Mouse (Mus musculus) CH12.LX (cell line): Measurements from ENCODE around the gene Mmd. TPM values are rescaled to one million over a fixed set of nuclear protein-coding genes. Genes with fewer than 3 reads are reported as not detected.

ENCODE experiments used
- DNase-seq: peaks from one replicate; pipeline ENCODE4 v3.0.0-alpha.2; 2013; ENCODE audit errors: extremely low read depth
- H3K27ac ChIP-seq: 2 replicates; pipeline ENCODE4 v1.5.1; 2012; ENCODE audit warnings: low read depth, mild to moderate bottlenecking, control low read depth, moderate library complexity; ENCODE audit not compliant: insufficient read depth
- H3K27me3 ChIP-seq: replicated peaks from 2 replicates; pipeline ENCODE3; 2012; ENCODE audit warnings: inconsistent platforms
- H3K36me3 ChIP-seq, 2 experiments: replicated peaks in 1 of 2; 2 replicates each; pipeline versions ENCODE3 to v1.6.1; 2012; ENCODE audit warnings: inconsistent platforms in 1 of 2, low read length in 1 of 2, mild to moderate bottlenecking in 1 of 2, mixed read lengths in 1 of 2, moderate library complexity in 1 of 2; ENCODE audit not compliant: control insufficient read depth in 1 of 2, insufficient read depth in 1 of 2
- H3K4me1 ChIP-seq, 2 experiments: 2 replicates each; pipeline ENCODE4 v1.6.1; 2012; ENCODE audit warnings: inconsistent platforms in 1 of 2, moderate library complexity in 1 of 2; ENCODE audit not compliant: insufficient read depth in 2 of 2, control insufficient read depth in 1 of 2
- H3K4me2 ChIP-seq: 2 replicates; pipeline ENCODE4 v1.6.1; 2012; ENCODE audit warnings: low read depth, mild to moderate bottlenecking, control low read depth; ENCODE audit not compliant: poor library complexity, insufficient read depth, severe bottlenecking
- H3K4me3 ChIP-seq, 3 experiments: fragments of 150-350 bp in 1 of 3; sonication (generic) in 1 of 3; replicated peaks in 1 of 3; 2 replicates each; pipeline versions ENCODE3 to v1.5.1; 2011 to 2012; ENCODE audit warnings: low read depth in 2 of 3, low read length in 2 of 3, mild to moderate bottlenecking in 2 of 3, moderate library complexity in 2 of 3, control low read depth in 1 of 3, improper control_type of control experiment in 1 of 3, inconsistent platforms in 1 of 3, mixed read lengths in 1 of 3; ENCODE audit not compliant: poor library complexity in 1 of 3
- H3K79me2 ChIP-seq: replicated peaks from 2 replicates; pipeline ENCODE4 v1.6.1; 2012; ENCODE audit warnings: mild to moderate bottlenecking, moderate library complexity; ENCODE audit not compliant: control insufficient read depth, poor library complexity, insufficient read depth, severe bottlenecking; ENCODE audit errors: extremely low read depth
- H3K9ac ChIP-seq: 2 replicates; pipeline ENCODE4 v1.6.1; 2012; ENCODE audit warnings: low read depth, mild to moderate bottlenecking, control low read depth, moderate library complexity; ENCODE audit not compliant: insufficient read depth
- H3K9me3 ChIP-seq: replicated peaks from 2 replicates; pipeline ENCODE3; 2012; ENCODE audit warnings: low read length, inconsistent platforms, mixed read lengths
- BHLHE40 ChIP-seq: IDR thresholded peaks from 2 replicates; pipeline ENCODE4 v1.6.1; 2011; ENCODE audit warnings: mild to moderate bottlenecking, low read depth, low read length, improper control_type of control experiment
- CHD2 ChIP-seq: IDR thresholded peaks from 2 replicates; pipeline ENCODE4 v1.6.1; 2011; ENCODE audit warnings: low read length, improper control_type of control experiment
- CTCF ChIP-seq, 2 experiments: IDR thresholded peaks in 1 of 2; conservative IDR thresholded peaks in 1 of 2; 2 replicates each; pipeline ENCODE4 v1.5.1; 2011 to 2012; ENCODE audit warnings: low read depth in 2 of 2, low read length in 2 of 2, improper control_type of control experiment in 1 of 2, inconsistent platforms in 1 of 2, mild to moderate bottlenecking in 1 of 2, moderate library complexity in 1 of 2
- ELF1 ChIP-seq: IDR thresholded peaks from 2 replicates; pipeline ENCODE4 v1.6.1; 2014; ENCODE audit warnings: low read depth, mild to moderate bottlenecking, inconsistent platforms, low read length, improper control_type of control experiment
- EP300 ChIP-seq: IDR thresholded peaks from 2 replicates; pipeline ENCODE4 v1.6.1; 2011; ENCODE audit warnings: low read length, improper control_type of control experiment
- ETS1 ChIP-seq: conservative IDR thresholded peaks from 2 replicates; pipeline ENCODE4 v1.6.1; 2012; ENCODE audit warnings: low read depth, mild to moderate bottlenecking, inconsistent platforms, low read length, improper control_type of control experiment, moderate library complexity
- GABPA ChIP-seq: IDR thresholded peaks from 2 replicates; pipeline ENCODE4 v1.6.1; 2012; ENCODE audit warnings: low read depth, low read length, improper control_type of control experiment, inconsistent platforms; ENCODE audit not compliant: insufficient replicate concordance
- HCFC1 ChIP-seq: IDR thresholded peaks from 2 replicates; pipeline ENCODE4 v1.6.1; 2012; ENCODE audit warnings: low read depth, mild to moderate bottlenecking, inconsistent platforms, low read length, improper control_type of control experiment
- IRF4 ChIP-seq: IDR thresholded peaks from 2 replicates; pipeline ENCODE4 v1.6.1; 2014; ENCODE audit warnings: low read depth, mild to moderate bottlenecking, inconsistent platforms, low read length, improper control_type of control experiment
- JUN ChIP-seq: IDR thresholded peaks from 2 replicates; pipeline ENCODE4 v1.6.1; 2011; ENCODE audit warnings: low read depth, mild to moderate bottlenecking, low read length, improper control_type of control experiment, moderate library complexity; ENCODE audit not compliant: insufficient read depth
- KAT2A ChIP-seq: IDR thresholded peaks from 2 replicates; pipeline ENCODE4 v1.6.1; 2012; ENCODE audit warnings: low read length, improper control_type of control experiment, inconsistent platforms; ENCODE audit not compliant: insufficient replicate concordance
- MAZ ChIP-seq: IDR thresholded peaks from 2 replicates; pipeline ENCODE4 v1.6.1; 2012; ENCODE audit warnings: low read depth, mild to moderate bottlenecking, inconsistent platforms, low read length, improper control_type of control experiment, moderate library complexity
- NRF1 ChIP-seq: IDR thresholded peaks from 2 replicates; pipeline ENCODE4 v1.6.1; 2014; ENCODE audit warnings: low read depth, mild to moderate bottlenecking, inconsistent platforms, low read length, improper control_type of control experiment, moderate library complexity
- PAX5 ChIP-seq: IDR thresholded peaks from 2 replicates; pipeline ENCODE4 v1.6.1; 2012; ENCODE audit warnings: low read length, inconsistent platforms, mixed read lengths
- POLR2A ChIP-seq: IDR thresholded peaks from 2 replicates; pipeline ENCODE4 v1.6.1; 2011; ENCODE audit warnings: low read depth, mild to moderate bottlenecking, improper control_type of control experiment, low read length
- POLR2AphosphoS2 ChIP-seq: IDR thresholded peaks from 2 replicates; pipeline ENCODE4 v1.6.1; 2011; ENCODE audit warnings: low read depth, low read length, improper control_type of control experiment
- RCOR1 ChIP-seq: conservative IDR thresholded peaks from 2 replicates; pipeline ENCODE4 v1.6.1; 2012; ENCODE audit warnings: low read depth, mild to moderate bottlenecking, inconsistent platforms, low read length, improper control_type of control experiment
- SIN3A ChIP-seq: IDR thresholded peaks from 2 replicates; pipeline ENCODE4 v1.6.1; 2012; ENCODE audit warnings: low read length, improper control_type of control experiment, inconsistent platforms
- TBP ChIP-seq: conservative IDR thresholded peaks from 2 replicates; pipeline ENCODE4 v1.6.1; 2011; ENCODE audit warnings: low read depth, low read length, improper control_type of control experiment
- TCF12 ChIP-seq: IDR thresholded peaks from 2 replicates; pipeline ENCODE4 v1.6.1; 2014; ENCODE audit warnings: low read depth, mild to moderate bottlenecking, inconsistent platforms, low read length, improper control_type of control experiment
- USF1 ChIP-seq: IDR thresholded peaks from 2 replicates; pipeline ENCODE4 v1.6.1; 2014; ENCODE audit warnings: low read depth, mild to moderate bottlenecking, inconsistent platforms, low read length, improper control_type of control experiment
- USF2 ChIP-seq: conservative IDR thresholded peaks from 2 replicates; pipeline ENCODE4 v1.6.1; 2011; ENCODE audit warnings: low read depth, low read length, improper control_type of control experiment
- ZNF384 ChIP-seq: IDR thresholded peaks from 2 replicates; pipeline ENCODE4 v1.6.1; 2012; ENCODE audit warnings: low read depth, low read length, improper control_type of control experiment, inconsistent platforms
- dilution Hi-C: fragments of 300-500 bp; cut with MboI; formaldehyde crosslinking; loops from 2 replicates; pipeline ENCODE4 v1.14.3; 2020; ENCODE audit warnings: low sequenced_read_pairs; ENCODE audit not compliant: extremely low pct_unique_long_range_greater_than_20kb, extremely low pct_ligation_motif_present
- in situ Hi-C: fragments of 300-500 bp; cut with MboI; formaldehyde crosslinking; loops from 3 replicates; pipeline ENCODE4 v1.14.3; 2019; ENCODE audit warnings: low sequenced_read_pairs, low pct_ligation_motif_present, low pct_unique_long_range_greater_than_20kb, mixed read lengths
- polyA plus RNA-seq: library from polyadenylated mRNA; unstranded; fragments of >175 nt; gene quantifications from 2 replicates; pipeline ENCODE4 v1.2.1, GENCODE M21; 2012; ENCODE audit warnings: low read depth; ENCODE audit not compliant: insufficient read length
- total RNA-seq, 2 experiments: library from RNA; depleted of rRNA; stranded (reverse); fragments of 300-350 nt in 1 of 2; fragments of >200 nt in 1 of 2; gene quantifications; 2 replicates each; pipeline ENCODE4 v1.2.3; 2012 to 2014

The Mmd gene
- total and polyA plus RNA-seq, 3 experiments: 10.3 to 60.4 (median 39.8) TPM

DNA sequence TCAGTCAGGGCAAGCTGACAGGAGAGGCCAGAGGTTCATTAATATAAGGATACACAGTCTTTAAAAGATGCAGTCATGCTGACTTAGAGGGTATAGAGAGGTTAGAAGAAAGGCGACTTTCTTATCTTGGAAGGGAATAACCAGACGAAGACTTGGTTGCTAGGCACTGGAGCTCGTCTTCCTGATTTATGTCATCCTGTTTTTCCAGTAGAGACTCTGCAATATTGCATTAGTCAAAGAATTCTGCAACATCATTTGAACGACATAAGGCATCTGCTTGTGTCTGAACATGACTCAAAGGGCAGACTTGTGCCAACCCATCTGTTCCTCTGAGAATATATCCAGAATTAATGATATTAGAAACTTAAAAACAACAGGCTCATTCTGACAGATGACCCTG, 16.6 kb upstream of the Mmd start:
- no peak overlapping the region for H3K4me3 ChIP-seq
- no peaks in the 10 kb centered on the region for H3K79me2 ChIP-seq
- H3K4me1 ChIP-seq: peaks cover 10 to 16% of the 10 kb centered on the region in 2 experiments
- in situ Hi-C loops (no loop called here), dilution Hi-C loops (no loop called here)
- TF ChIP-seq TCF12: no peak
- no peak for TF ChIP-seq RCOR1
- H3K27ac ChIP-seq: no peak overlapping the region
- no peaks in the 10 kb centered on the region for H3K9me3 ChIP-seq
- no peak overlapping the region for H3K4me2 ChIP-seq
- H3K9ac ChIP-seq: no peak overlapping the region
- no peaks in the 10 kb centered on the region for H3K27me3 ChIP-seq
- no peaks in the 10 kb centered on the region for H3K36me3 ChIP-seq
- no peak for DNase-seq

DNA sequence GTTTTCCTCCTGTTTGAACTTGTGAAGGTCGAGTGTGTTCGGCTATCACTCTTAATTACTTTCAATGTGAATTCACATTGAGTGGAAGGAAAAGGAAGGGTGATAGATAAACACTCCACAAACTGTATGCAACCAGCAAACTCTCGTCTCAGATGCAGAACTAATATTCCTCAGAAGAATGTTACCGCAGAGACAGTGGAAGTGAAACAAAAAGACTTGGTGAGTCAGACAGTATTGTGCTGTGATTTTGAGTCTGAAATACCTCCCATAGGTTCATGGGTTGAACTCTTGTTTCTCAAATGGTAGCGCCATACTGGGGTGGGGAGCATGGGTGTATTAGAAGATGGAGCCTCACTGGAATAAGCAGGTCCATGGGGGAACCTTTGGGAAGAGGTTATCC, 14.0 kb upstream of the Mmd start:
- in situ Hi-C loops: no loop called here
- Histone ChIP-seq H3K9me3 (no peaks in the 10 kb centered on the region), H3K4me3 (no peak overlapping the region), H3K27me3 (no peaks in the 10 kb centered on the region), H3K36me3 (no peaks in the 10 kb centered on the region), H3K9ac (no peak overlapping the region), H3K4me1 (peaks cover 18 to 30% of the 10 kb centered on the region in 2 experiments), H3K4me2 (peak overlapping the region; percentile 58; the same call in 1 of the 2 replicates), H3K27ac (no peak overlapping the region), H3K79me2 (no peaks in the 10 kb centered on the region)
- dilution Hi-C loops: no loop called here
- DNase-seq: no peak
- TF ChIP-seq HCFC1: no peak
- no peak for TF ChIP-seq CTCF (conservative IDR thresholded peaks at IDR 0.05 in 1 of 2, IDR thresholded peaks at IDR 0.05 in 1 of 2; ENCODE audit: low read depth in 2 of 2, low read length in 2 of 2)
- no peak for TF ChIP-seq POLR2A
- peak; percentile 60; the same call in 1 of the 2 replicates for TF ChIP-seq IRF4
- TF ChIP-seq BHLHE40: no peak
- no peak for TF ChIP-seq KAT2A

DNA sequence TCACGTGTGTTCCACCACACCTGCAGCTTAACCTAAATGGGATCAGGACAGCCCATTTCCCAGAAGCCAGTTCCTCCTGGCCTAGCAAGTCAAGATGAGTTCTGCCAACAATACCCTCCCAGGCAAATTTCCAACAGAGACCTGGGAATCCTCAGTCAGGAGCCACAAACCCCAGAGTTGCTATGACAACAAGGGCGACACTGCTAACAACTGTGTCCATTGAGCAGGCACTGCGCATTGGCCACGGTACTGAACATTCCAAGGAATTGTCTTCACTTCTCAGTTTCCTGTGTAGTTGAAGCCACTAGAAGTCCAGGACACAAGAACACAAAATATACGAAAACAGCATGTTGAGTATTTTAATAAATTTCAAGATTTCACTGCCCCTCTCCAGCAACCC, 11.6 kb upstream of the Mmd start:
- no peak overlapping the region for H3K27ac ChIP-seq
- DNase-seq: no peak
- no peak for TF ChIP-seq EP300
- no peak for TF ChIP-seq USF1
- TF ChIP-seq MAZ: no peak
- TF ChIP-seq CTCF (conservative IDR thresholded peaks at IDR 0.05 in 1 of 2, IDR thresholded peaks at IDR 0.05 in 1 of 2; ENCODE audit: low read depth in 2 of 2, low read length in 2 of 2): no peak
- TF ChIP-seq KAT2A: no peak
- no peak for TF ChIP-seq SIN3A
- no peak for TF ChIP-seq ETS1
- no peak for TF ChIP-seq NRF1
- no peak for TF ChIP-seq TBP
- no peak for TF ChIP-seq PAX5
- TF ChIP-seq USF2: no peak
- TF ChIP-seq BHLHE40: no peak
- TF ChIP-seq RCOR1: no peak
- no peak for TF ChIP-seq ZNF384
- no peak for TF ChIP-seq ELF1
- no peak for TF ChIP-seq JUN
- TF ChIP-seq POLR2AphosphoS2: no peak
- no peak for TF ChIP-seq GABPA
- no peak for TF ChIP-seq CHD2
- TF ChIP-seq HCFC1: no peak
- TF ChIP-seq, all 38 proteins: peak for 0
- no peaks in the 10 kb centered on the region for H3K27me3 ChIP-seq
- in situ Hi-C loops: no loop called here
- no peak overlapping the region for H3K4me3 ChIP-seq
- H3K9ac ChIP-seq: no peak overlapping the region
- no peaks in the 10 kb centered on the region for H3K79me2 ChIP-seq
- dilution Hi-C loops: no loop called here
- peaks cover 18 to 43% of the 10 kb centered on the region in 2 experiments for H3K4me1 ChIP-seq
- H3K36me3 ChIP-seq: no peaks in the 10 kb centered on the region
- H3K9me3 ChIP-seq: no peaks in the 10 kb centered on the region
- no peak overlapping the region for H3K4me2 ChIP-seq
